Mouse (Mus musculus) naive thymus-derived CD4-positive, alpha-beta T cell, adult 2 months (primary cell): ENCODE measurements around the gene Ggps1.

Experiments
- DNase-seq: peaks from one replicate; pipeline ENCODE4 v3.0.0-alpha.2; 2011; ENCODE audit warnings: low read depth

Ggps1 gene

GRCm38 (mm10) chr13:14063013-14063941, at the start of gene Ggps1, which contains the start of gene Arid4b:
Gene Ggps1 (minus strand): TSS chr13:14063488.
Gene Arid4b (plus strand): TSS chr13:14063232.
- peak; percentile 98 for DNase-seq

DNA sequence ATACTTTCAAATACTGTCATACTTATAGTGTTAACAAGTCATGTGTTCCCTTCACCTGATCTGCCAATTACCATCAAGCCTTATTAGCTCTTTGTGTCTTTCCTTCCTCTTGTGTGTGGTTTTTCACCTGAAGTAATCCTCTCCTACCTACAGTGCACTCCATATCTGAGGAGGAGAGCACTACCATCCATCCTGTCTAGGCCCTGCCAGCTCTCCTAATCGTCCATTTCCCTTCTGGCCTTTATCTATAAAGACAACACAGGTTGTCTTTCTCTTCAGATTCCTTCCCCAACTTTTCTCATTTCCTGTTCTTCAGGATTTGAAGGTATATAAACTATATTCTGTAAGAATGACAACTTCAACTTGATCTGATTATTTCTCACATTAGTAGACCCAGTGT, 47.9 kb upstream of the Ggps1 start:
- no peak for DNase-seq

- DNase-seq, result no peak
Observed at GRCm38 (mm10) chr13:14110154-14110873, 47.0 kb upstream of the Ggps1 start.

DNA sequence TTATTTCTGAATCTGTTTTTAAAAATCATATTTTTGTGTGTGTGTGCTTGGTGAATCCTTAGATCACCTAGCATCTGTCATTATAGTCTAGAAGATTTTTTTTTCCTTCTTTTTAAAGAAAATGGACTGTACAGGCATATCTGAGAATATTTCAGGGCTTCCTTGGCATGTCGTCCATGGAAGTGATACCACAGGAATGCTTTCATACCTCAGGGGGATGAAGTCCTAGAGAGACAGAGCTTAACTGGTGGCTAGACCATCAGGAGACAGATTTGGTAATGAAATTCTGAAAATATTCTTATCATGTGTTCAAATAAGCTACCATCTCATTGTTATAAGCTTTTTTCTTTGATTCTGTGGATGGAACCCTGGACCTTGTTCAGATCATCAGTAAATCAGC, 39.7 kb upstream of the Ggps1 start:
- DNase-seq, result no peak

- no peak for DNase-seq
Observed at GRCm38 (mm10) chr13:14088669-14089068, 25.4 kb upstream of the Ggps1 start.

DNA sequence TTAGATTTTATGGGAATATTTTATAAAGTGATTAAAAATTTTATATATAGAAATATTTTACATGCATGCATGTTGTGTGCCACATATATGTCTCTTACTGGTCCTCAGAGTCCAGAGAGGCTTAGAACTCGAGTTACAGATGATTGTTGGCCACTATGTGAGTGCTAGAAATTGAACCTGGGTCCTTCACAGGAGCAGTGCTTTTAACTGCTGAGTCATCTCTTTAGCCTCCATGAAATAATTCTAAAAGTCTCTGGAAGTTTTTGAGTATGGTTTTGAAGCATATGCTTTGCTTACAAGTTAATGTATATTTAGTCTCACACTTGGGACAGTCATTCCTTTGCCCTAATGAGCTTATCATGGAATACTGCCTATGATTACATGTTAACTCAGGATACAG, 12.0 kb upstream of the Ggps1 start:
- no peak for DNase-seq

- no peak for DNase-seq
Observed at GRCm38 (mm10) chr13:14074371-14074770, 11.1 kb upstream of the Ggps1 start.

- no peak for DNase-seq
Observed at GRCm38 (mm10) chr13:14069291-14069690, 6.0 kb upstream of the Ggps1 start.

DNA sequence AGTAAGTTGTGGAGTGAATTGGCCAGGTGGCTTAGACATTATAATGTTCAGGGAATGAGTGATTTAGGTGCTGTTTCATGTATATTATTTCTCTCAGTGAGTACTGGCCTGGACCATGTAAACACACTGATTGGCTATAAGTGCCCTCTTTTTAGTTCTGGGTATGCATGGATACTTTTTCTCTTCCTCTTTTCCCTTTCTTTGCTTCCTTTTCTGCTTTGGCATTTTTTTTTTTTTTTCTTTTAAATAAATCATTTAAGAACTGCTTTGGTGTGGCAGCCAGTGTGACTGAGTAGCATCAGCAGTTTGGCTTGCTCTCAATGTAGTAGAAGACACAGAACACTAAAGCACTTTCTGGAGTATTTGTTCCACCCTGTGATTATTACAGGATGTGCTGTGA, 4.7 kb upstream of the Ggps1 start:
- DNase-seq, result no peak

GRCm38 (mm10) chr13:14065701-14066100, 2.4 kb upstream of the Ggps1 start:
- no peak for DNase-seq

GRCm38 (mm10) chr13:14065028-14065380, 1.7 kb upstream of the Ggps1 start:
- DNase-seq, result no peak

GRCm38 (mm10) chr13:14064341-14065027, 1.2 kb upstream of the Ggps1 start:
- DNase-seq, result peak; percentile 79

GRCm38 (mm10) chr13:14063942-14064271, 619 bp upstream of the Ggps1 start:
- no peak for DNase-seq

DNA sequence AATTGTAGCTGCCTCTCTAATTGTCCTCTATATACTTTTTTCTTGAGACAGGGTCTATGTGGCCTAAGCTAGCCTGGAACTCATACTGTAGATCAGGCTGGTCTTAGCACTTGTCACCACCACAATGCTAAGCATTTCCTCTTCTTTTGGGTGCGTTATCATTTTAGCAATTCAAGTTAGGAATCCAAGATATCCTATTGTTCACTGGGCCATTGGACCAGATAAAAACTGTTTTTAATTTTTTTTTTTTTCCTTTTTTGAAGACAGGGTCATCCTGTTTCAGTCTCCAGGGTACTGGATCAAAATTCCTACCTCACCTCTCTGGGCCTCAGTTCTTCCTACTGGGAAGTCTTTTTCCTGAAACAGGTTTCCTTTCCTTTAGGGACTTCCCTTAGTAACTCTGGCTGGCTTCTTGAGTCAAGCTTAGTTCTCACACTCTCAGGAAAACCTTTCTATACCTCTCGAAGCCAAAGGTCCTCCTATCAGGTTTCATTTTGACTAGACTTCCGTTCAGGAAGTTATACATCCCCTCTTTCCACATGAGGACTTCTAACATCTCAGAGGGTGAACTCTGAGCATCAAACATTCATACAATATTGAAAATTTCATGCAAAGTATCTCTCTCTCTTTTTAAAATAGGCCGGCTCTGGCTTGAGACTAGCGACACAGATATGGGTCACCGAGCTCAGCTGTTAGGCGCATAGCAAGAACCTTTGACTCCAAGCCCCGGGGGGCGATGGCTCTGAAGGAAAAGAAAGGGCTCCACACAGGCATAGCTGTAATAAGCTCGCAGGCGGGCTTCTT, 877 bp downstream of the Ggps1 start:
- DNase-seq, result peak; percentile 27

- no peak for DNase-seq
Observed at GRCm38 (mm10) chr13:14059582-14059981, 3.7 kb downstream of the Ggps1 start.

GRCm38 (mm10) chr13:14056801-14057200, 6.5 kb downstream of the Ggps1 start:
- no peak for DNase-seq

GRCm38 (mm10) chr13:14049878-14050277, 13.4 kb downstream of the Ggps1 start:
- DNase-seq, result no peak

GRCm38 (mm10) chr13:14044521-14044920, 18.8 kb downstream of the Ggps1 start:
- DNase-seq, result no peak

DNA sequence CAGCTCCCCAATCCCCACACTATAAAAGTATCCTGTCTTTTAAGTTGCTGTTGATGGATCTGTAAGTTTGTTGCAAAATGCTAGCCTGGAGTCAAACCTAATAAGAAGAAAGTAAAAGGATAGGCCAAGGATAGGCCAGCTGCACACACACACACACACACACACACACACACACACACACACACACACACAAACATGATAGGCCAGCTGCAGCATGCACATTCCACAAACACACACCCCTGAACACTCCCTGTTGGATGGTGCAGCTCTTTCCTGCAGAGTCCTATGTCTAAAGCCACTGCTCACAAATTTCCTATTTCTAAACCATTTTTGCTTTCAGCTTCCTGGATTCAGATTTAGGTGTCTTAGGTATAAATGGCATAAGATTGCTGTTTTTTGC, 19.4 kb downstream of the Ggps1 start:
- DNase-seq, result no peak

DNA sequence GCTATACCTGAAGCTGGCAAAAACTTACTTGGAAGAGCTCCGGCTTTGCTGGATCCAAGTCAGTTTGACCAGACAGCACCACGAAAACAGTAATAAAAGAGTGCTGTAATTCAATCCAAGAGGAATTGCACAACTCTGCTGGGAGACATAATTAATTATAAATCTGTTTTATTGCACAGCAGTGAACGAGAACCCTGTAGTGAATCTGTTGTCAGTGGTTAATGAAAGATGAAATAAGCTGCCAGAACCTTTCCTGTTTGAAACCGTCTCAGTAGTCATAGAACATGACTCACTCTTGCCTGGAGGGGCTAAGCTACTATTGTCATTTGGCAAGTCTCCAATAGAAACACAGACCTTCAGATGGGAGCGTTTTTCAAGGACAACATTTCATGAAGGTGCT, 23.1 kb downstream of the Ggps1 start:
- DNase-seq, result peak; percentile 41

DNA sequence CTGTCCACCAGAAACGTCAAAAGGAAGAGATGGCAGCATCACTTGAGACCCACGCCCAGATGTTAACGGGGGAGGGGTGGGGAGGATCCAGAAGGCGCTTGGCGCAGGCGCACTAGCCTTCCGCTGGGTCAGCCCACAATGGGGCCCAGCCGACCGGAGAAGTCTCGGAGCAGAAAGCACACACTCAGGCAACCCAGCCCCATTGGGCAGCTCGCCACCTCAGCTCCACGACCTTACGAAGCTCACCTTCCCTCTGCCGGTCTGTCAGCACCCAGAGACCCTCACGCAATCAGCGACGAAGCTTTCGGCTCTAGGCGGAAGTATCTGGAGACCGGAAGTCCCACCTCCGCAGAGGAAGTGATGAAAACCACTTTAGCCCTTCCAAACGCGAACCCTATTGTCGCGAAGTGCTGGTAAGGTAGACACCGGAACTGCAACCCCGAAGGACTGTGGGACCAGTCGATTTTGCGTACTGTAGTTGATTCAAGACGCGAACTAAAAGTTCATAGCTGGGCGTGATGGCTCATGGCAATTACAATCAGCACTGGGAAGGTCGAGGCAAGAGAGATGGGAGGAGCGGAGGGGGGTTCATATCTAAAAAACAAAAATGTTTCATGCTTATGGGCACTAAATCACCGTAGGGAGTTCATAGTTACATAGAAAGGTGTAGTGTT, 23.9 kb downstream of the Ggps1 start, which contains the start of gene Tbce:
Tbce (minus strand) TSS at position 347 of the 674 bp plus-strand sequence.
- peak; percentile 96 for DNase-seq
